In the genomic region with DNA sequence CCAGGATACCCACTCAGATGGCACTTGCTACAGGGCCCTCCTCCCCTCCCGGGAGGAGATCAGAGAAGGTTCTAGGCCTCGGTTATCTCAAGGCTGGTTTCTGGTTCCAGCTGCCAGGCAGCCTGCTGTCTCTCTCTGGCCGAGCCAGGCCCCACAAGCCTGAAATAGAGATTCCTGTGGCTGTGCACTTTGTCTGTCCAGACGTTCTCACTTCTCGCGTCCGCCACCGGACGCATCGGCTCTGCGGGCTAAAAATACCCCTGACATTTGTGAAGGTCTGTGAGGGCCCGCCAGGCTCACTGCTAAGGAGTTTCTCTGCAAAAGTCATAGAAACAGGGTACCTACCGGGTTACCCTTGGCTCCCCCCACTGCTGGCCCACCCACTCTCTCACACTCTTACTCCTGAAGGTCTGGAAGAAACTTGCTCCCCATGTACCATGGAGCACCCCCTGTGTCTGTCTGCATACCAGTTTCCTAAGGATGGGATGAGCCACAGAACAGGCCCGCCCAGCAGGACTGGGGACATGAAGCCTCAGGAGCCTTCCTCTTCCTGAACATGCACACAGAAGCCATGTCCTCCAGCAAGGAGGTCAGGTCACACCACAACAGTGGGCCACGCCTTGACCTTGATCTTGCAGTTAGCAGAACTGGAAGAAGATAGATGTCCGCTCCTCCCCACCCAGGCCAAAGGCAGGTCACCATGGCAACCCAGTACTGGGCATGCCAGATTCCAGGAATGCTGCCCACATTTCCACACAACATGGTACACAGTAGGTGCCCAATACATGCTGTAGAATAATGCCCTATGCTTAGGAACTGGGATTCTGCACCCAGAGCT, we compare ENCODE assay signal across 12 mouse cellular contexts. TPM values are rescaled to one million over a fixed set of nuclear protein-coding genes. Genes with fewer than 3 reads are reported as not detected.
DNase-seq lines count a peak whose midpoint lies in the region; ATAC-seq and TF ChIP-seq lines count a peak whose summit lies in the region.
"Had no signal": no experiment of that assay in that cellular context is flagged by ENCODE, and none has a peak within 500 bp of the region (broad histone marks: within the 10 kb centered on the region; RNA-seq: fewer than 3 reads in every experiment).

No protein-coding gene starts in this region.

- H3K4me3 ChIP-seq in heart, adult 2 months = no peak overlapping the region
- H3K4me3 ChIP-seq in midbrain, embryonic 11.5 days (ENCODE audit: low read depth, low read length) = no peak overlapping the region
- H3K4me3 ChIP-seq: forebrain, embryonic 12.5 days; hindbrain, embryonic 15.5 days had no signal

- 27% methylated on average over 16 of the region's 16 CpGs for WGBS in heart, adult 2 months
- 84% methylated on average over 16 of the region's 16 CpGs for WGBS in midbrain, embryonic 11.5 days

- TF ChIP-seq POLR2A in heart, adult 2 months (IDR thresholded peaks at IDR 0.05; ENCODE audit: insufficient read depth, low read depth, low read length) = no peak

- TF ChIP-seq EP300 in heart, adult 2 months (IDR thresholded peaks at IDR 0.05; ENCODE audit: insufficient read depth, low read depth, low read length) = no peak

- H3K27ac ChIP-seq in heart, adult 2 months = peak overlapping the region; percentile 85
- H3K27ac ChIP-seq in midbrain, embryonic 11.5 days (ENCODE audit: low read depth, low read length) = no peak overlapping the region
- H3K27ac ChIP-seq: forebrain, embryonic 12.5 days; hindbrain, embryonic 15.5 days had no signal

- H3K9me3 ChIP-seq in midbrain, embryonic 11.5 days (ENCODE audit: control insufficient read depth, low read length) = no peaks in the 10 kb centered on the region
- H3K9me3 ChIP-seq: forebrain, embryonic 12.5 days; G1E; hindbrain, embryonic 15.5 days had no signal

- TF ChIP-seq CTCF in heart, adult 2 months (IDR thresholded peaks at IDR 0.05) = no peak

- no peaks in the 10 kb centered on the region for H3K27me3 ChIP-seq in heart, adult 2 months (ENCODE audit: control insufficient read depth, insufficient read depth, low read length)
- no peaks in the 10 kb centered on the region for H3K27me3 ChIP-seq in midbrain, embryonic 11.5 days (ENCODE audit: control insufficient read depth, insufficient read depth, low read length)
- H3K27me3 ChIP-seq: hindbrain, embryonic 15.5 days had no signal

- peak; percentile 74 for DNase-seq in layer of hippocampus, adult 9-11 months
- DNase-seq in layer of hippocampus, postnatal 36 days = no peak
- peak; percentile 40 for DNase-seq in adrenal gland, postnatal 25 days
- DNase-seq in heart, adult 2 months = peak; percentile 41 to 72
- peak; percentile 27 to 45 for DNase-seq in kidney, postnatal 36 days
- DNase-seq in midbrain, embryonic 11.5 days (ENCODE audit: low spot score, missing footprints) = no peak
- no peak for DNase-seq in cerebellum, postnatal 14 days

- ATAC-seq in midbrain, embryonic 11.5 days (ENCODE audit: low FRiP score) = no peak
- ATAC-seq: midbrain, embryonic 16.5 days had no signal

- no peaks in the 10 kb centered on the region for H3K36me3 ChIP-seq in heart, adult 2 months (ENCODE audit: control insufficient read depth, insufficient read depth, low read length)
- H3K36me3 ChIP-seq in midbrain, embryonic 11.5 days (ENCODE audit: control insufficient read depth, insufficient read depth, low read length) = no peaks in the 10 kb centered on the region
- H3K36me3 ChIP-seq: forebrain, embryonic 12.5 days; G1E; hindbrain, embryonic 15.5 days had no signal

- H3K79me2 ChIP-seq in heart, adult 2 months (replicated peaks; ENCODE audit: control insufficient read depth, insufficient read depth, low read length) = no peaks in the 10 kb centered on the region

- intact Hi-C loops in heart, adult 2 months (cut with DNase I) = no loop called here

- peak overlapping the region; percentile 57; the same call in 1 of the 2 replicates for H3K9ac ChIP-seq in heart, adult 2 months (ENCODE audit: low read depth, low read length)
- no peak overlapping the region for H3K9ac ChIP-seq in midbrain, embryonic 11.5 days (ENCODE audit: low read length)
- H3K9ac ChIP-seq: forebrain, embryonic 12.5 days; hindbrain, embryonic 15.5 days had no signal

- H3K4me2 ChIP-seq in midbrain, embryonic 11.5 days = no peak overlapping the region
- H3K4me2 ChIP-seq: forebrain, embryonic 12.5 days; hindbrain, embryonic 15.5 days had no signal

- H3K4me1 ChIP-seq in heart, adult 2 months (ENCODE audit: control insufficient read depth, insufficient read depth, low read length) = peaks cover 6% of the 10 kb centered on the region; the same call in 1 of the 2 replicates
- no peaks in the 10 kb centered on the region for H3K4me1 ChIP-seq in midbrain, embryonic 11.5 days (ENCODE audit: control insufficient read depth, insufficient read depth, low read length)
- H3K4me1 ChIP-seq: forebrain, embryonic 12.5 days; hindbrain, embryonic 15.5 days had no signal

RNA-seq across cellular contexts. Expression of gene Cux2, which starts 21.3 kb away (rescaled TPM):
- 10 to 100 TPM; 32.7 to 33.8 TPM for total RNA-seq in layer of hippocampus, postnatal 36 days (2021)
- 20.9 and 29.8 TPM in 2 replicates for total RNA-seq in adrenal gland, postnatal 25 days (2021)
- total RNA-seq in heart, adult 2 months (2021) = 10 to 100 TPM; 18.1 to 18.4 TPM
- polyA plus RNA-seq in heart, adult 2 months (2012; rRNA removed) = 11.4 and 16.7 TPM in 2 replicates
- polyA plus RNA-seq in midbrain, embryonic 11.5 days (2014; fragmentation: Nextera tagmentation; extraction: Ambion mirVana) = 11.1 and 12.6 TPM in 2 replicates
- polyA plus RNA-seq: G1E had no signal

RNA-seq across cellular contexts. Expression of gene Myl2, which starts 29.6 kb away (rescaled TPM):
- 1 to 10 TPM; 1.0 to 1.1 TPM for total RNA-seq in layer of hippocampus, postnatal 36 days (2021)
- total RNA-seq in adrenal gland, postnatal 25 days (2021) = not detected in 2 replicates
- total RNA-seq in heart, adult 2 months (2021) = over 10,000 TPM; 18,797 to 22,206 TPM
- 7,725 and 11,177 TPM in 2 replicates for polyA plus RNA-seq in heart, adult 2 months (2012; rRNA removed)
- 0.29 TPM in 1 of 2 replicates, not detected in the other for polyA plus RNA-seq in midbrain, embryonic 11.5 days (2014; fragmentation: Nextera tagmentation; extraction: Ambion mirVana)
- total RNA-seq: G1E had no signal
- polyA plus RNA-seq: G1E; urinary bladder, adult 2 months had no signal

Comparison
In these comparisons a context has a peak if more than half of its experiments do, and no peak if none do; other contexts are left out.
1. DNase-seq: peak in layer of hippocampus, adult 9-11 months (single experiment), adrenal gland, postnatal 25 days (single experiment), heart, adult 2 months (2 of 2) and kidney, postnatal 36 days (2 of 2); none in layer of hippocampus, postnatal 36 days (0 of 2), midbrain, embryonic 11.5 days (single experiment) and cerebellum, postnatal 14 days (0 of 2).
2. RNA of gene Myl2, which starts 29.6 kb away (total RNA-seq): 18,797 to 22,206 TPM in heart, adult 2 months; 1.0 to 1.1 TPM in layer of hippocampus, postnatal 36 days and not detected in adrenal gland, postnatal 25 days; every median in the first group is over 1,000 times any median in the second.